Mouse (Mus musculus): ENCODE measurements around the gene Zdhhc18. TPM values are rescaled to one million over a fixed set of nuclear protein-coding genes. Genes with fewer than 3 reads are reported as not detected.
"Not testable (repeated sequence)": the region's sequence is repeated elsewhere in the genome, so short reads cannot be mapped to it uniquely, and the experiment has no call there.

Gene Zdhhc18
- polyA plus RNA-seq, 1 experiment from 2014 or later = 10.5 TPM

- DNase-seq (ENCODE audit: low spot score) = no peak
Observed at GRCm38 (mm10) chr4:133665118-133665517, 15.2 kb upstream of the Zdhhc18 start.

- no peak for DNase-seq (ENCODE audit: low spot score)
Observed at GRCm38 (mm10) chr4:133662945-133663344, 13.0 kb upstream of the Zdhhc18 start.

GRCm38 (mm10) chr4:133662421-133662820, 12.5 kb upstream of the Zdhhc18 start:
- no peak for DNase-seq (ENCODE audit: low spot score)

- DNase-seq (ENCODE audit: low spot score) = peak; percentile 10
Observed at GRCm38 (mm10) chr4:133660193-133661155, 10.5 kb upstream of the Zdhhc18 start.

GRCm38 (mm10) chr4:133659497-133660192, 9.7 kb upstream of the Zdhhc18 start:
- DNase-seq (ENCODE audit: low spot score) = no peak

- peak; percentile 35 for DNase-seq (ENCODE audit: low spot score)
Observed at GRCm38 (mm10) chr4:133658729-133659128, 8.8 kb upstream of the Zdhhc18 start.

GRCm38 (mm10) chr4:133657829-133658458, 8.0 kb upstream of the Zdhhc18 start:
- DNase-seq (ENCODE audit: low spot score) = no peak

GRCm38 (mm10) chr4:133656997-133657396, 7.0 kb upstream of the Zdhhc18 start:
- no peak for DNase-seq (ENCODE audit: low spot score)

- DNase-seq (ENCODE audit: low spot score) = no peak
Observed at GRCm38 (mm10) chr4:133656294-133656693, 6.3 kb upstream of the Zdhhc18 start.

GRCm38 (mm10) chr4:133654070-133654469, 4.1 kb upstream of the Zdhhc18 start:
- not testable (repeated sequence) for DNase-seq (ENCODE audit: low spot score)

GRCm38 (mm10) chr4:133652746-133653145, 2.8 kb upstream of the Zdhhc18 start:
- DNase-seq (ENCODE audit: low spot score) = no peak

- DNase-seq (ENCODE audit: low spot score) = no peak
Observed at GRCm38 (mm10) chr4:133651986-133652385, 2.0 kb upstream of the Zdhhc18 start.

- no peak for DNase-seq (ENCODE audit: low spot score)
Observed at GRCm38 (mm10) chr4:133651445-133651844, 1.5 kb upstream of the Zdhhc18 start.

- DNase-seq (ENCODE audit: low spot score) = not testable (repeated sequence)
Observed at GRCm38 (mm10) chr4:133649464-133649863, 490 bp downstream of the Zdhhc18 start.

- DNase-seq (ENCODE audit: low spot score) = no peak
Observed at GRCm38 (mm10) chr4:133645680-133646079, 4.3 kb downstream of the Zdhhc18 start.

- DNase-seq (ENCODE audit: low spot score) = no peak
Observed at GRCm38 (mm10) chr4:133645195-133645594, 4.8 kb downstream of the Zdhhc18 start.

- DNase-seq (ENCODE audit: low spot score) = no peak
Observed at GRCm38 (mm10) chr4:133634043-133634410, 15.9 kb downstream of the Zdhhc18 start.

- peak; percentile 87 for DNase-seq (ENCODE audit: low spot score)
Observed at GRCm38 (mm10) chr4:133633332-133634042, 16.5 kb downstream of the Zdhhc18 start.

- peak; percentile 14 for DNase-seq (ENCODE audit: low spot score)
Observed at GRCm38 (mm10) chr4:133632483-133633327, 17.2 kb downstream of the Zdhhc18 start.

- DNase-seq (ENCODE audit: low spot score) = no peak
Observed at GRCm38 (mm10) chr4:133631769-133632411, 18.1 kb downstream of the Zdhhc18 start.
